Mouse (Mus musculus): ENCODE data around the gene Mki67.
"Not testable (repeated sequence)": the region's sequence is repeated elsewhere in the genome, so short reads cannot be mapped to it uniquely, and the experiment has no call there.

Gene Mki67

DNA sequence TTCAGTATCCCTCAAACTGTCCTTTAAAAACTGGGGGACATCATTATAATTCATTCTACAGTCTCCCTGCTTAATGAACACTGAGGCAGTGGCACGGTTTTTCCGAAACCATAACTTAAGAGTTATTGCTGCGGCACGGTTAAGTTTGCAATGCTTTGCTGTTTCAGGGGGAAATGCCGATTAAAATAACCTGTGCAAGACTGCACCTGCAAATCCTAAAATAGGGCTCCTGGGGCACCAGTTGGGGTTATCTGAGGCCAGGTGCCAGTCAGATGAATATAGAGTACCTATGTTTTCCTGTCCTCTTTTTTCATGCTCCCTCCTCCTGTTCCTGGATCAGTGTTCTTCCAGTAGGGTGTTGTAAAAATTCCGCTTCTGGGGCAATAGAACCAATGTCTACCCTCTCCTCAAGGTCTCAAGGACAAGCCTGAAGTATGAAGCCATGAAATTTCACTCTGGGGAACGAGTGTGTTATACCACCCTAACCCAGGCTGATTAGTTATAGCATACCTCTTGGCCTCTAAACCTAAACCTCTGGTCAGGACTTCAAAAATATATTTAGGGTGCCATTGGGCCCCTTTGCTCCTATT is 902 bp upstream of the Mki67 start:
- DNase-seq (ENCODE audit: low read depth, low spot score) = no peak

DNA sequence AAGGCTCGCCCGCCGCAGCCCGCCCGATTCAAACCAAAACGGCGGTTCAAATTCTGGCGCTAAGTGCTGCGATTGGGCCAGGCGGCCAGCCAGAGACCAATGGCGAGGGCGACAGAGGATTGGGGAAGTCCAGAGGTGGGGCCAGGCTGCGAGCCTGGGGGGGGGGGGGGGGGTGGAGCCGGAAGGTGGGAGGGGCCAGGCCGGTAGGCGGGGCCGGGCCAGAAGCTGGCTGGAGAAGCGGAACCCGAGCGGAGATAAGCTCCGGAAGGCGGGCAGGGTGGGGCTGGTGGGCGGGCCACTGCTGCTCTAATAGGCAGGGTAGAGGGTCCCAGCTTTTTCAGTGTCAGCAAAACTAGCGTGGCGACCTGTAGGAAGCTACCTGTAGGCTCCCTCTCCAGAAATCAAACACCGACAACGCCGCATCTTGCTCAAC is 300 bp upstream of the Mki67 start:
- peak; percentile 93 for DNase-seq (ENCODE audit: low read depth, low spot score)

DNA sequence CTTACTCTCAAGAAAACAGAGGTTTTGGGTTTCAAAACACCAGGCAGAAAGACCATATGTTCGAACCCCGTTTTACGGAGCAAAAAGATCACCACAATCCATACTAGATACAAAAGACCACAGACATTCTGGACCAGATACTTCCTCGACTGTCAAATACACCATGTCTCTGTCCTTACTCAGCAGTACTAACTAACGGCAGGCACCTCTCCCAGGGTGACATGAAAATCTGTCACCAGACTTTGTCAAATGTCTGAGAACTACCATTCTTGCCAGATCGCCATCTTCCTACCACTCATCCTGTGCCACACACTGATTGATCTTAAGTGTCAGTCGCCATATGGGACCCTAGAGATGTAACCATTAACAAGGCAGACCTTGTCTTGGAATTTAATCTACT is 995 bp downstream of the Mki67 start:
- DNase-seq (ENCODE audit: low read depth, low spot score) = peak; percentile 26

- peak; percentile 42 for DNase-seq (ENCODE audit: low read depth, low spot score)
Observed at GRCm38 (mm10) chr7:135713326-135713725, 2.8 kb downstream of the Mki67 start.

GRCm38 (mm10) chr7:135712534-135712933 is 3.6 kb downstream of the Mki67 start:
- DNase-seq (ENCODE audit: low read depth, low spot score) = no peak

GRCm38 (mm10) chr7:135710702-135711101 is 5.5 kb downstream of the Mki67 start:
- no peak for DNase-seq (ENCODE audit: low read depth, low spot score)

GRCm38 (mm10) chr7:135705753-135706152 is 10.4 kb downstream of the Mki67 start:
- no peak for DNase-seq (ENCODE audit: low read depth, low spot score)

- DNase-seq (ENCODE audit: low read depth, low spot score) = no peak
Observed at GRCm38 (mm10) chr7:135705083-135705482, 11.1 kb downstream of the Mki67 start.

- no peak for DNase-seq (ENCODE audit: low read depth, low spot score)
Observed at GRCm38 (mm10) chr7:135704251-135704650, 11.9 kb downstream of the Mki67 start.

- DNase-seq (ENCODE audit: low read depth, low spot score) = no peak
Observed at GRCm38 (mm10) chr7:135703600-135704148, 12.5 kb downstream of the Mki67 start.

DNA sequence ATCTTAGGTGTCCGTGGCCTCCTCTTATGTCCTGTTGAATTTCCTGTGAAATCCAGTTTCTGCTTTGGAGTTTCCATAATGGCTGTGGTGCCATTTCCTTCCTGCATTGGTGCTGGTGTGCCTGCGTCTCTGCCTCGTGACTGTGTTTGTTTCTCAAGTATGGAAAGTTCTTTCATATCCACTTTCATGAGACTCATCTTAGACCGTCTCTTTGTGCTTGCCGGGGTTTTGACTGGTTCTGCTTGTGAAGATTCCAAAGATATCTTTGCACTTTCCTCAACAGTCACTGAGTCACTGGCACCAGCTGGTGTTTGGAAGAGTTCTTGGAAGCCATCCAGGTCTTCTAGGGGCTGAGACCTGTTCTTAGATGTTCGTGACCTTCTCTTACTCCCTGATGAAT is 16.8 kb downstream of the Mki67 start:
- not testable (repeated sequence) for DNase-seq (ENCODE audit: low read depth, low spot score)

DNA sequence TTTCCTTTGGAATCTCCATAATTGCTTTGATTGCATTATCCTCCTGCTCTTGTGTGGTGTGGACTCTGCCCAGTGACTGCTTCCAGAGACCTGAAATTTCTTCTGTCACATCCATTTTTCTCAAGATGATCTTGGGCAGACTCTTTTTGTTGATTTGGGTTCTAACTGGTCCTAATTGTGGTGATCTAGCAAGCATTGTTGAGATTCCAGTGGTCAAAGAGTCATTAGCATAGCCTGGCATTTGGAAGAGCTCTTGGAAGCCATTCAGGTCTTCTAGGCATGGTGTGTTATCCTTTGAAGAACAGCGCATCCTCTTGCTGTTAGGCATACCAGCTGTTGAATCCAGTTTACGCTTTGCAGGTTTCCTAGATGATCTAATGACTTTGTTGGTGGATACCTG is 17.8 kb downstream of the Mki67 start:
- no peak for DNase-seq (ENCODE audit: low read depth, low spot score)

DNA sequence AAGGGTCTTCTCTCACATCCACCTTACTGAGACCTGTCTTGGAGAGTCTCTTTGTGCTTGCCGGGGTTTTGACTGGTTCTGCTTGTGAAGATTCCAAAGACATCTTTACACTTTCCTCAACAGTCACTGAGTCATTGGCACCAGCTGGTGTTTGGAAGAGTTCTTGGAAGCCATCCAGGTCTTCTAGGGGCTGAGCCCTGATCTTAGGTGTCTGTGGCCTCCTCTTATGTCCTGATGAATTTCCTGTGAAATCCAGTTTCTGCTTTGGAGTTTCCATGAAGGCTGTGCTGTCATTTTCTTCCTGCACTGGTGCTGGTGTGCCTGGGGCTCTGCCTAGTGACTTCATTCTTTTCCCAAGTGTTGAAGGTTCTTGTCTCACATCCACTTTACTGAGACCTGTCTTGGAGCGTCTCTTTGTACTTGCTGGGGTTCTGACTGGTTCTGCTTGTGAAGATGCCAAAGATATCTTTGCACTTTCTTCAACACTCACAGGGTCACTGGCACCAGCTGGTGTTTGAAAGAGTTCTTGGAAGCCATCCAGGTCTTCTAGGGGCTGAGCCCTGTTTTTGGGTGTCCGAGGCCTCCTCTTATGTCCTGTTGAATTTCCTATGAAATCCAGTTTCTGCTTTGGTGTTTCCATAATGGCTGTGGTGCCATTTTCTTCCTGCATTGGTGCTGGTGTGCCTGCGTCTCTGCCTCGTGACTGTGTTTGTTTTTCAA is 19.0 kb downstream of the Mki67 start:
- not testable (repeated sequence) for DNase-seq (ENCODE audit: low read depth, low spot score)

DNA sequence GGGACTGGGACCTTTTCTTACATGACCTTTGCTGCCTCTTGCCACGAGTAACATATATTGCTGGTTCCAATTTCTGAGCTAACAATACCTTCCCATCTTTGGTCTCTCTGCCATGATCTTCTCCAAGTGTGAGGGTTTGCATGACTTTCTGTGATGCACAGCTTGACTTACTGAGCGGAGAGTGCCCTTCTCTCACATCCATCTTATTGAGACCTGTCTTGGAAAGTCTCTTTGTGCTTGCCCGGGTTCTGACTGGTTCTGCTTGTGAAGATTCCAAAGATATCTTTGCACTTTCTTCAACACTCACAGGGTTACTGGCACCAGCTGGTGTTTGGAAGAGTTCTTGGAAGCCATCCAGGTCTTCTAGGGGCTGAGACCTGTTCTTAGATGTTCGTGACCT is 20.0 kb downstream of the Mki67 start:
- no peak for DNase-seq (ENCODE audit: low read depth, low spot score)

DNA sequence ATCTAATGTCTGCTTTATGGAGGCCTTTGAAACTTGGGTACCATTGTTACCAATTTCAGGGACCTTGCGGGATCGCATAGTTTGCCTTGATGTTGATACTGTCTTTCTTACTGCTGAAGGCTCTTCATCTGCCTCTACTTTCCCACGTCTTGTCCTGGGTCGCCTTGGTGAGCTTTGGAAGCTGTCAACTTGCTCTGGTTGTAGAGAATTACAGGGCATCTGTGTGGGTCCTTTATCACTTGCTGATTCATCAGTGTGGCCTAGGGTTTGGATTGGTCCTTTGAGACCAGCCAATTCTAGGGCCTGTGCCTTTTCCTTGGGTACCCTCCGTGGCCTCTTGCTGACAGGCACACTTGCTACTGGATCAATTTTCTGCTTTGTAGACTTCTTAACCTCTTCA is 21.4 kb downstream of the Mki67 start:
- no peak for DNase-seq (ENCODE audit: low read depth, low spot score)

GRCm38 (mm10) chr7:135694130-135694529 is 22.0 kb downstream of the Mki67 start:
- DNase-seq (ENCODE audit: low read depth, low spot score) = no peak

GRCm38 (mm10) chr7:135691941-135692340 is 24.2 kb downstream of the Mki67 start:
- no peak for DNase-seq (ENCODE audit: low read depth, low spot score)

- no peak for DNase-seq (ENCODE audit: low read depth, low spot score)
Observed at GRCm38 (mm10) chr7:135689396-135689795, 26.8 kb downstream of the Mki67 start.

DNA sequence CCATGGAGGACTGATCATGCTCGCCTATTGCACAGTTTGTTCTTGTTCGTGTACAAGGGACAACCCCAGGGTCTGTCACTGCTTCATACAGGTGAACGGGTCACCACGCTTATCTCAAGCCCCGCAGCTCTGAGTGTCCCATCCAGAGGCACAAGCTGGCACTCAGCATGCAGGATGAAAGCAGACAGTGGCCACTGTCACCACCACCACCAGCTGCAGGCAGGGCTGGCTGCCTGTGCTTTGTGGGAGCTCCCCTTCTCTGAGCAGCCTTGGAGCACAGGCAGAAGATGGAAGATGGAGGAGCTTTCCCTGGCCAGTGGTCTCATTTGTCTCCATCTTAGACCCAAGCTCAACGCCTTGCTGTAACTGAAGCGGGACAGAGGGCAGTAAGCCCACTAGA is 31.2 kb downstream of the Mki67 start:
- no peak for DNase-seq (ENCODE audit: low read depth, low spot score)

DNA sequence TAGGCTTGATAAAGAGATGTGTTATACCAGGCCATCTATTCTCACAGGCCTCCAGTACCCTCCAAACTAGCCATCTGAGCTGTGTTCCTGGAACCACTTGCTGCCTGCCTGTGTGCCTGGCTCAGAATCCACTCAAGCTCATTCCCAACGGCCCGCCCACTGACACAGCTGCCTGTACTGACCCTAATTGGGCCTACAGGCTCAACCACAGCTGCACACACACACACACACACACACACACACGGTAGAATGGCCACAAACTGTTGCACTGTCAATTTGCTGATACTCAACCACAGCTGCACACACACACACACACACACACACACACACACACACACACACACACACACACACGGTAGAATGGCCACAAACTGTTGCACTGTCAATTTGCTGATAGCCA is 32.1 kb downstream of the Mki67 start:
- DNase-seq (ENCODE audit: low read depth, low spot score) = not testable (repeated sequence)

GRCm38 (mm10) chr7:135680334-135680733 is 35.8 kb downstream of the Mki67 start:
- DNase-seq (ENCODE audit: low read depth, low spot score) = peak; percentile 39

DNA sequence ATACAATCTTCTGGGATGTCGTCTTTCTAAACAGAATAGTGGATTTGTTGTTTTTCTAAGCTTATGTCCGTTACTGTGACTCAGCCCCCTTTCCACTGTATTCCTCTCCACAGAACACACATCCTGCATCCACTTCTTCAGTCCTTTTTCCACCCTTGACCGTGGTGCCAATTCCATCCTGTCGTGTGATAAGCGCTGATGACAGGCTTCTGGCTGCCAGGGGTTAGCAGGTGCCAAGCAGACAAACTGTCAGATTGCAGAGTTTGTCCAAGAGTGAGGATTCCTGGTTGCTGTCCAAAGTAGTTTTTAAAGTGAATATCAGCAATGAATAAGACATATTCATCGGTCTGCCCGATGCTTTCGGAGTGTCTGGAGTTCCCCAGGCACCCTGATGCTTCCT is 39.4 kb downstream of the Mki67 start:
- DNase-seq (ENCODE audit: low read depth, low spot score) = no peak

DNA sequence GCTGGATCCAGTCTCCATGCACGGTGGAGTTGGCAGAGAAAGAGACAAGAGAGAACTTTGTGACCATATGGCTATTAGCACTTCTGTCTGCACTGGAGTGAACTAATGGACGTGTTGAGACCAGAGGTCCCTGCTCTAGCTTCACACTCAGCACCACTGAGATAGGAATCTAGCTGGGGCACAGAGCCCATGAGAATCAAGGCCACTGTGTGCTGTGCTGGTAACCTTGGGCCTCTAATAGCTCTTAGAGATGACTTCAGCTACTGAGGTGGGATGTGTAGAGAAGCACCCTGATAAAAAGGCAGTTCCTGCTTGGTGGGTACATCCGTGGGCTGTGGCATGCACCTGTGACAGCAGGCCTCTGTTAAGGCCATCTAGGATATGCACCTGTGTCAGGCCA is 42.6 kb downstream of the Mki67 start:
- no peak for DNase-seq (ENCODE audit: low read depth, low spot score)

All from CD4-positive helper T cell, adult 2 months (primary cell).